Mouse (Mus musculus) stomach, postnatal 0 days (tissue): ENCODE data around the gene Krt8.

Source experiments
- CTCF ChIP-seq: IDR thresholded peaks from 2 replicates; pipeline ENCODE4 v1.5.1; 2016; ENCODE audit warnings: antibody characterized with exemption, low read depth, mild to moderate bottlenecking, moderate library complexity
- EP300 ChIP-seq: optimal IDR thresholded peaks from 2 replicates; pipeline ENCODE3; 2016; ENCODE audit warnings: antibody characterized with exemption

DNA sequence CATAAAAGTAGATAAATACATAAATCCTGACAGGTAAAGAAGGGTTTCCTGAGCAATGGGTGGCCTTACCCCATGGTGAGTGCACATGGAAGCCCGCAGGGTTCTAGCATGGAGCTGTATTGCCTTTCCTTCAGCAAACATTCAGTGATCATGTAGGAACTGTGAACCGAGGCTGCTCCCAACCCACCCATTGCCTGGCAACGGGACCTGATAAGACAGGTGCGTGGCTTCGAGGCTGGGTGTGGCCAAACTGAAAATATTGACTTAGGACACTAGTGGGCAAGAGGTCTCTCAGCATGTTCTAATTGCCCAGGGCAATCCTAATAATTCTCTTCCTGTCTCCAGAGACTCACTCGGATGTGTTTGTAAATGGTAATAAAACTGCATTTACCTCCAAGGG, 9.9 kb downstream of the Krt8 start:
- no peak for TF ChIP-seq EP300
- TF ChIP-seq CTCF, result no peak
